Mouse (Mus musculus) bone marrow, adult 2 months (tissue): ENCODE measurements around the gene Ccdc88b.

Experiments used
- CTCF ChIP-seq: fragments of 200-500 bp; IDR thresholded peaks from 2 replicates; pipeline ENCODE4 v1.5.1; 2011; ENCODE audit warnings: low read length, control low read depth; ENCODE audit not compliant: control insufficient read depth, insufficient read depth
- POLR2A ChIP-seq: fragments of 200-500 bp; IDR thresholded peaks from 2 replicates; pipeline ENCODE4 v1.6.1; 2011; ENCODE audit warnings: low read depth, mild to moderate bottlenecking, control low read depth, low read length, borderline replicate concordance; ENCODE audit not compliant: control insufficient read depth

GRCm38 (mm10) chr19:6893731-6894451 is 35.9 kb upstream of the Ccdc88b start:
- TF ChIP-seq CTCF (no peak), POLR2A (no peak)
